Mouse (Mus musculus) heart, adult 9 months (tissue): Measurements from ENCODE around the gene Col1a1.

ENCODE experiments used
- DNase-seq, 2 experiments: peaks; one replicate each; pipeline ENCODE4 v3.0.0; 2022; ENCODE audit warnings: low spot score in 2 of 2

Col1a1 gene

GRCm38 (mm10) chr11:94936045-94936444 is at the start of gene Col1a1:
Gene Col1a1, plus strand, starts transcription at chr11:94936224.
- DNase-seq: peak; percentile 79 to 80

GRCm38 (mm10) chr11:94891155-94891554 is 44.9 kb upstream of the Col1a1 start:
- no peak for DNase-seq

GRCm38 (mm10) chr11:94896753-94897376 is 39.2 kb upstream of the Col1a1 start:
- no peak for DNase-seq

- no peak for DNase-seq
Observed at GRCm38 (mm10) chr11:94901231-94901630, 34.8 kb upstream of the Col1a1 start.

- DNase-seq: no peak
Observed at GRCm38 (mm10) chr11:94904306-94904705, 31.7 kb upstream of the Col1a1 start.

GRCm38 (mm10) chr11:94910971-94911370 is 25.1 kb upstream of the Col1a1 start:
- no peak for DNase-seq

GRCm38 (mm10) chr11:94912568-94912967 is 23.5 kb upstream of the Col1a1 start:
- no peak for DNase-seq

GRCm38 (mm10) chr11:94913302-94914090 is 22.5 kb upstream of the Col1a1 start:
- DNase-seq: peak; percentile 63 to 71

- peak in 1 of 2 experiments; percentile 58 for DNase-seq
Observed at GRCm38 (mm10) chr11:94915675-94916403, 20.2 kb upstream of the Col1a1 start.

- peak in 1 of 2 experiments; percentile 57 for DNase-seq
Observed at GRCm38 (mm10) chr11:94916477-94916876, 19.5 kb upstream of the Col1a1 start.

- DNase-seq: no peak
Observed at GRCm38 (mm10) chr11:94917717-94918116, 18.3 kb upstream of the Col1a1 start.

- no peak for DNase-seq
Observed at GRCm38 (mm10) chr11:94920996-94921401, 15.0 kb upstream of the Col1a1 start.

GRCm38 (mm10) chr11:94924977-94925376 is 11.0 kb upstream of the Col1a1 start:
- no peak for DNase-seq

GRCm38 (mm10) chr11:94926431-94926830 is 9.6 kb upstream of the Col1a1 start:
- no peak for DNase-seq

GRCm38 (mm10) chr11:94927771-94928291 is 8.2 kb upstream of the Col1a1 start:
- DNase-seq: peak in 1 of 2 experiments; percentile 50

GRCm38 (mm10) chr11:94928820-94929219 is 7.2 kb upstream of the Col1a1 start:
- DNase-seq: peak; percentile 87 to 89

GRCm38 (mm10) chr11:94929599-94929998 is 6.4 kb upstream of the Col1a1 start:
- no peak for DNase-seq

- no peak for DNase-seq
Observed at GRCm38 (mm10) chr11:94930151-94930550, 5.9 kb upstream of the Col1a1 start.

- no peak for DNase-seq
Observed at GRCm38 (mm10) chr11:94933584-94933983, 2.4 kb upstream of the Col1a1 start.

- no peak for DNase-seq
Observed at GRCm38 (mm10) chr11:94934526-94934925, 1.5 kb upstream of the Col1a1 start.

GRCm38 (mm10) chr11:94936851-94937295 is 849 bp downstream of the Col1a1 start:
- DNase-seq: peak; percentile 87 to 93

GRCm38 (mm10) chr11:94937335-94937781 is 1.3 kb downstream of the Col1a1 start:
- no peak for DNase-seq
